Mouse (Mus musculus) lung, adult 2 months (tissue): ENCODE results near the gene Gm2888.
"Not testable (repeated sequence)": the region's sequence is repeated elsewhere in the genome, so short reads cannot be mapped to it uniquely, and the experiment has no call there.

ENCODE experiments used
- CTCF ChIP-seq: fragments of 200-500 bp; IDR thresholded peaks from 2 replicates; pipeline ENCODE4 v1.5.1; 2011; ENCODE audit warnings: mild to moderate bottlenecking, low read length, control low read depth; ENCODE audit not compliant: insufficient read depth
- POLR2A ChIP-seq: fragments of 200-500 bp; IDR thresholded peaks from 2 replicates; pipeline ENCODE4 v1.6.1; 2011; ENCODE audit warnings: low read depth, mild to moderate bottlenecking, control low read depth, low read length, borderline replicate concordance; ENCODE audit errors: extremely low read depth

DNA sequence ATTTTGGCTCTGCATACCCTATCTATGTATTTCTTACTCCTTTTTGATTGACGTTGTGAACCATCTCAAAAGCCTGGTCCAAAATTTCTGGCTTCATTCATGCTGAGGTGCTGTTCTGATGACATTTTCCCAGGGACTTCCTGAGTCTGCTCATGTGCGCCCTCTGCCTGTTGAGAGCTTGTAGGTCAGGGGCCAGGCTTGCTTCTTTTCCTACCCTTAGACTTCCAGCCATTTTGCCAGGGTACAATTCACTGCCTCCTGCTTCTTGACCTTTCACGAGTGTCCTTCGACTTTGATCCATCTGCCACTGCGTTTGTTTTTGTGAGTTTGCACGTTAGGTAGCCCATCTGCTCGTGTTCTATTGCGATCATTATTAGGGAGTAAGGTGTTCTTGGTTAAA lies 20.3 kb downstream of the Gm2888 start:
- not testable (repeated sequence) for TF ChIP-seq CTCF, POLR2A
